Mouse (Mus musculus) forebrain, embryonic 12.5 days (tissue): ENCODE data around the gene Galnt10. TPM values are rescaled to one million over a fixed set of nuclear protein-coding genes. Genes with fewer than 3 reads are reported as not detected.
A peak's percentile ranks its signal among the peaks of the same experiment; 100 is the strongest.

Source experiments
- ATAC-seq: fragments of 200-750 bp; cut with Nextera tagmentation; 2 replicates; pipeline ENCODE4 v1.8.0; 2017; ENCODE audit warnings: moderate TSS enrichment; ENCODE audit not compliant: low FRiP score
- H3K27ac ChIP-seq: fragments of 300-500 bp; sonication (generic); 2 replicates; pipeline ENCODE4 v1.5.1; 2016; ENCODE audit warnings: mild to moderate bottlenecking
- H3K27me3 ChIP-seq: fragments of 300-500 bp; sonication (generic); 2 replicates; pipeline ENCODE4 v1.6.1; 2016; ENCODE audit warnings: mild to moderate bottlenecking
- H3K36me3 ChIP-seq: fragments of 300-500 bp; sonication (generic); replicated peaks from 2 replicates; pipeline ENCODE4 v1.6.1; 2016; ENCODE audit warnings: mild to moderate bottlenecking
- H3K4me1 ChIP-seq: fragments of 300-500 bp; sonication (generic); 2 replicates; pipeline ENCODE4 v1.6.1; 2016
- H3K4me2 ChIP-seq: fragments of 300-500 bp; sonication (generic); 2 replicates; pipeline ENCODE4 v1.6.1; 2016; ENCODE audit warnings: mild to moderate bottlenecking, moderate library complexity
- H3K4me3 ChIP-seq: fragments of 300-500 bp; sonication (generic); replicated peaks from 2 replicates; pipeline ENCODE4 v1.5.1; 2016; ENCODE audit warnings: mild to moderate bottlenecking
- H3K9ac ChIP-seq: fragments of 300-500 bp; sonication (generic); 2 replicates; pipeline ENCODE4 v1.6.1; 2016; ENCODE audit warnings: mild to moderate bottlenecking
- H3K9me3 ChIP-seq: fragments of 300-500 bp; sonication (generic); 2 replicates; pipeline ENCODE4 v1.6.1; 2016
- WGBS: fragments of 180-500 bp; shearing (Covaris S2); methylation state at CpG from one replicate; pipeline ENCODE4 v1.1.7; 2016; 5-methylcytosine and 5-hydroxymethylcytosine counted together
- polyA plus RNA-seq: library from polyadenylated mRNA; unstranded; fragments of >200 nt; fragmentation: Nextera tagmentation; extraction: Ambion mirVana; gene quantifications from 2 replicates; pipeline ENCODE4 v1.2.1, GENCODE M21; 2016

Galnt10 gene
- polyA plus RNA-seq, 1 experiment from 2014 or later: 16.8 TPM

- H3K36me3 ChIP-seq: no peaks in the 10 kb centered on the region
- no peak overlapping the region for H3K9ac ChIP-seq
- 92% methylated on average over 19 of the region's 19 CpGs for WGBS
- no peaks in the 10 kb centered on the region for H3K27me3 ChIP-seq
- no peaks in the 10 kb centered on the region for H3K9me3 ChIP-seq
- H3K4me3 ChIP-seq: no peak overlapping the region
- no peak for ATAC-seq
- H3K4me2 ChIP-seq: no peak overlapping the region
- H3K27ac ChIP-seq: no peak overlapping the region
- H3K4me1 ChIP-seq: peaks cover 11% of the 10 kb centered on the region
Measured at GRCm38 (mm10) chr11:57661492-57662229, 16.4 kb downstream of the Galnt10 start.

DNA sequence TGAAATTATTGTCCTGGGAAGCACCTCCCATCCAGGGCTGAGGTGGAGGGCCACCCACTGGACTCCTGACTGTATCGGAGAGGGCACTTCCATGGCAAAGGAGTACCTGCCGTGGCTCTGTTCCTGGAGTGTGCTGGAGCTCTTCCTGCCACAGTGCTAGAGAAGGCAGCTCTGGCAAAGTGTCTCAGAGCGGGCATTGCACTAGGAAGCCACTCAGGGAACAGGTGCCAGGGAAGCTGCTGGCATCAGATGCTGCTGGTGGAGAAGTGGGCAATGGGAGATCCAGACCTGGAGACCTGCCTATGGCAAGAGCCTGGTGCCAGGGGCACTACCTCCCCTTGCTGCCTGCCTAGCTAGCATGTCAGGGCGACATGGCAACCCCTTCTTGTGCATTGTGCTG lies 17.0 kb downstream of the Galnt10 start:
- Histone ChIP-seq H3K27ac (no peak overlapping the region), H3K4me2 (no peak overlapping the region), H3K27me3 (no peaks in the 10 kb centered on the region), H3K4me3 (no peak overlapping the region), H3K9ac (no peak overlapping the region), H3K4me1 (peaks cover 5% of the 10 kb centered on the region; the same call in 1 of the 2 replicates), H3K9me3 (no peaks in the 10 kb centered on the region), H3K36me3 (no peaks in the 10 kb centered on the region)
- no peak for ATAC-seq
- WGBS: 88% methylated on average over 4 of the region's 4 CpGs

DNA sequence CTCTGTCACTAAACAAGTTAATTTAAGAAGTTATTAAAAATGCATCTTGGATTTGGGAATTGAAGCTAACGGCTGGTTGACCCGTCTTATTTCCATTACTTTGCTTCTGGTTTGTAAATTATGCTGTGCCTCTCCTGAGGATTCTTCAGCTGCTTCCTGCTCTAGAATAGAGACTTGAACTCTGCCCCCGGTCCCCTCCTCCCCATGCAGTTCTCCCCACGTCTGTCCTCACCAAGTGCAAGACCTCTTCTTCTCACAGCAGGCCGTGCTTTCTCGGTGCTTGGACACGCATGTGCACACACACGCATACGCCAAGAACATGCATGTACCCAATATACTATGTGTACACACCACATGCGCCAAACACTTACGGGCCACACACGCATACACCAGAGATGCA lies 18.0 kb downstream of the Galnt10 start:
- H3K9ac ChIP-seq: no peak overlapping the region
- no peaks in the 10 kb centered on the region for H3K4me1 ChIP-seq
- WGBS: 89% methylated on average over 12 of the region's 12 CpGs
- H3K4me3 ChIP-seq: no peak overlapping the region
- H3K9me3 ChIP-seq: no peaks in the 10 kb centered on the region
- H3K27me3 ChIP-seq: no peaks in the 10 kb centered on the region
- no peak overlapping the region for H3K4me2 ChIP-seq
- H3K27ac ChIP-seq: no peak overlapping the region
- H3K36me3 ChIP-seq: no peaks in the 10 kb centered on the region
- ATAC-seq: no peak

- 92% methylated on average over 5 of the region's 5 CpGs for WGBS
- H3K9ac ChIP-seq: no peak overlapping the region
- no peaks in the 10 kb centered on the region for H3K27me3 ChIP-seq
- H3K27ac ChIP-seq: no peak overlapping the region
- no peak overlapping the region for H3K4me3 ChIP-seq
- H3K4me1 ChIP-seq: no peaks in the 10 kb centered on the region
- H3K9me3 ChIP-seq: no peaks in the 10 kb centered on the region
- no peaks in the 10 kb centered on the region for H3K36me3 ChIP-seq
- no peak for ATAC-seq
- H3K4me2 ChIP-seq: no peak overlapping the region
Measured at GRCm38 (mm10) chr11:57664741-57665140, 19.5 kb downstream of the Galnt10 start.

- Histone ChIP-seq H3K4me1 (peaks cover 13% of the 10 kb centered on the region), H3K9ac (no peak overlapping the region), H3K4me3 (no peak overlapping the region), H3K9me3 (no peaks in the 10 kb centered on the region), H3K27ac (no peak overlapping the region), H3K4me2 (no peak overlapping the region), H3K36me3 (no peaks in the 10 kb centered on the region), H3K27me3 (no peaks in the 10 kb centered on the region)
- ATAC-seq: no peak
- WGBS: 92% methylated on average over 8 of the region's 8 CpGs
Measured at GRCm38 (mm10) chr11:57668271-57668670, 23.0 kb downstream of the Galnt10 start.

DNA sequence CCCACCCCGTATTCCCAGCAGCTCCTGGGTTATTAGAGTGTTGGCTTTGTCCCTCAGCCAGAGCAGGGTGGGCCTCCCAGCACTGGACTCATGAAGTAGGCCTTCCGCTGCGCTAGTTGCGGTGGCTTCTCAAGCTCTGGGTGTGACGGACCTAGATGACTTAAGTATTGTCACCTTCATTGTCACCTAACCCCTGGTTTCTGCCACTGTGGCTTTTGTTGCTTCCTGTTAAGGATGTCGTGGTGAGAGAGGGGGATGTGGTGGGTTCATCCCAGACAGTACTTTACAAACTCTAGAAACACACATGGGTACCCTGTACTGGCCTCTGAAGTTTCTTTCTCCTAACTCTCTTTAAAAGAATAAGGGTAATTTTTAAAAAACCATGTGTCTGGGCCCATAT lies 24.3 kb downstream of the Galnt10 start:
- Histone ChIP-seq H3K36me3 (no peaks in the 10 kb centered on the region), H3K9me3 (no peaks in the 10 kb centered on the region), H3K4me3 (no peak overlapping the region), H3K4me2 (no peak overlapping the region), H3K4me1 (peaks cover 13% of the 10 kb centered on the region), H3K27ac (no peak overlapping the region), H3K27me3 (no peaks in the 10 kb centered on the region), H3K9ac (no peak overlapping the region)
- 78% methylated on average over 6 of the region's 6 CpGs for WGBS
- no peak for ATAC-seq

DNA sequence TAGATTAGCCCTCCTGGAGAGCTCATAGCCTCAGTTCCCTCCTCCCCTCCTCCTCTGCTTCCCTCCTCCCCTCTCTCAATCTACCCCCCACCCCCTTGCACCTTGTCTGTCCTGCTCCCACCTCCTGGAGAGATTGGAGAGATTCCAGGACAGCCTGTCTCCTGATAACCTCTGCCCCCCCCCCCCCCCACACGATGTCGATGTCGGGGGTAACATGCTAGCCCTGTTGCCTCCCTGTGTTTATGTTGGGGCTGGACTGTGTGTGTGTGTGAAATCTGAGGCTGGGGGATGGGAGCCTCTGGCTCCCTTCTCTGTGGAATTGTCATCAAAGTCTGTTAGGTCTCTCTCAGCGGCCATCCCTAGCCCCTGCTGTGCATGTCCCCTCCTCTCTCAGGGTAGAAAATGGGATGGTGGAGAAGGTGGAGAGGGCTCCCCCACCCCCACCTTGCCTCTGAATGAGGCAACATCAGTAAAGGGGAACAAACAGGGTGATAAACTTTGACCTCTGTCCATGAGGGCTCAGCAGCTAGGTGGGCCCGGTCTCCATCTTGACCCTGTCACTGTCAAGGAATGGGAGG lies 26.0 kb downstream of the Galnt10 start:
- no peaks in the 10 kb centered on the region for H3K36me3 ChIP-seq

DNA sequence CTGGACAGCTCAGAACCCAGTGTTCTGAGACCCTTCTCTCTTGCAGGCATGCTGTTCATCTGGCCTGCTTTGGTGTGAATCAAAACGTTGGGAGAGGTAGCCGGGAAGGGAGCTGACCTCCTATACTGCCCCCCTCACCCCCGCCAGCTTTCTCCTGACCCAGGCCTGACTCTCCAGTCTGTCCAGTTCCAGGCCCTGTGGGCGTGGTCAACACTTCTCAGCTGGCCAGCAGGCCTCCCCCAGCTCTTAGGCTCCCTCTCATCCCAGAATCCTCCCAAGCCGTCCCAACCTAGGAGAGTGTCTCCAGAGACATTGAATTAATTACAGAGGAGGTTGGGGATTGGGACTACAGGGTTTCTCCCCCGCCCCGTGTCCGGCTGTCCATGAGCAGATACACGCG lies 26.6 kb downstream of the Galnt10 start:
- WGBS: 62% methylated on average over 10 of the region's 10 CpGs
- Histone ChIP-seq H3K4me1 (peaks cover 13% of the 10 kb centered on the region), H3K36me3 (no peaks in the 10 kb centered on the region), H3K4me3 (no peak overlapping the region), H3K27me3 (no peaks in the 10 kb centered on the region), H3K9ac (no peak overlapping the region), H3K4me2 (no peak overlapping the region), H3K27ac (no peak overlapping the region), H3K9me3 (no peaks in the 10 kb centered on the region)
- ATAC-seq: no peak

More for the DNA sequence above, 26.0 kb downstream of the Galnt10 start:
- Histone ChIP-seq H3K27ac (no peak overlapping the region), H3K4me1 (peaks cover 13% of the 10 kb centered on the region), H3K9me3 (no peaks in the 10 kb centered on the region), H3K4me2 (no peak overlapping the region), H3K9ac (no peak overlapping the region), H3K27me3 (no peaks in the 10 kb centered on the region), H3K4me3 (no peak overlapping the region)
- 13% methylated on average over 5 of the region's 5 CpGs for WGBS
- ATAC-seq: no peak

DNA sequence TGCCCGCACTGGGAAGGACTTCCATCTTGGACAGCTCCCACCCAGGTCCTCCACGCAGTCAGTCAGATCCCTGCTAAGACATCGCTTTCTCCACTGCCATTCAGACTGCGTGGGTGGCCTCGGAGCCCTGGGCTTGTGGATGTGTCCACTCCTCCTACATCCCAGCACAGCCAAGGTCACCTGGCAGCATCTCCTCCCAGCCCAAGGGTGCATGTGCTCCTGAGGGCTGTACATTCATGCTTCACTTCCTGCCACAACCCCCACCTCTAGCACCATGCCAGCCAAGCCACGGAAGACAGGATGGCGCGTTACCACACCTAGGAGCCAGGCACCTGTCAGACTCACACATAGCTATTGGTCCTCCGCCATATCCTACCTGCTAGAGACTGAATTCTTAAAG lies 27.8 kb downstream of the Galnt10 start:
- H3K4me3 ChIP-seq: no peak overlapping the region
- no peaks in the 10 kb centered on the region for H3K36me3 ChIP-seq
- no peak overlapping the region for H3K4me2 ChIP-seq
- no peaks in the 10 kb centered on the region for H3K9me3 ChIP-seq
- 91% methylated on average over 9 of the region's 9 CpGs for WGBS
- H3K9ac ChIP-seq: no peak overlapping the region
- peaks cover 13% of the 10 kb centered on the region for H3K4me1 ChIP-seq
- H3K27me3 ChIP-seq: no peaks in the 10 kb centered on the region
- no peak overlapping the region for H3K27ac ChIP-seq
- no peak for ATAC-seq

- Histone ChIP-seq H3K27me3 (no peaks in the 10 kb centered on the region), H3K4me1 (peaks cover 13% of the 10 kb centered on the region), H3K4me2 (no peak overlapping the region), H3K4me3 (no peak overlapping the region), H3K9ac (no peak overlapping the region), H3K36me3 (no peaks in the 10 kb centered on the region), H3K27ac (peak overlapping the region; percentile 46; the same call in 1 of the 2 replicates), H3K9me3 (no peaks in the 10 kb centered on the region)
- WGBS: 83% methylated on average over 12 of the region's 12 CpGs
- ATAC-seq: no peak
Measured at GRCm38 (mm10) chr11:57673977-57674687, 28.9 kb downstream of the Galnt10 start.

GRCm38 (mm10) chr11:57677261-57677660 lies 32.0 kb downstream of the Galnt10 start:
- Histone ChIP-seq H3K9me3 (no peaks in the 10 kb centered on the region), H3K36me3 (no peaks in the 10 kb centered on the region), H3K4me1 (peaks cover 9% of the 10 kb centered on the region), H3K27me3 (no peaks in the 10 kb centered on the region), H3K4me2 (no peak overlapping the region), H3K4me3 (no peak overlapping the region), H3K9ac (no peak overlapping the region), H3K27ac (no peak overlapping the region)
- 73% methylated on average over 3 of the region's 3 CpGs for WGBS
- ATAC-seq: no peak

DNA sequence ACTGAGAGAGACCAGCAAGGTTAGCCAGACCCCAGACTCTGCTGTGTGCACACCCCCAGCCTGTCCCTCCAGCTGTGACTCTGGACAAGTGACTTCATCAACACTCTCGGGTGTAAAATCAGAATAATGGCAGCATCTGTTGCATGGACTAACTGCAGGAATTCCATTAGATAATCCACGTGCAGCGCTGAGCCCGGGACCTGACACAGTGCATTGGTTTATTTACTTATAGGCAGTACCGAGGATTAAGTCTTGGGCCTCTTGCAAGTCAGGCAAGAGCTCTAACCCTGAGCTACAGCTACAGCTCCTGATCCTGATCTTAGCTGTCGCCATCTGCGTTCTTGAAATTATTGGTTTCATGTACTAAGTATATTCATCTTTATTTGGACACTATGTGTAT lies 37.3 kb downstream of the Galnt10 start:
- Histone ChIP-seq H3K27ac (no peak overlapping the region), H3K36me3 (no peaks in the 10 kb centered on the region), H3K27me3 (0 out of 2 replicates have a peak, but pooled peaks cover 5% of the 10 kb centered on the region), H3K9me3 (no peaks in the 10 kb centered on the region), H3K4me2 (no peak overlapping the region), H3K4me3 (no peak overlapping the region), H3K9ac (no peak overlapping the region), H3K4me1 (peaks cover 40% of the 10 kb centered on the region)
- 52% methylated on average over 7 of the region's 7 CpGs for WGBS
- ATAC-seq: no peak
